Mouse (Mus musculus) lung, postnatal 0 days (tissue): Measurements from ENCODE around the gene Zmat3. TPM values are rescaled to one million over a fixed set of nuclear protein-coding genes. Genes with fewer than 3 reads are reported as not detected.

Experiments used
- ATAC-seq: fragments of 200-750 bp; cut with Nextera tagmentation; 2 replicates; pipeline ENCODE4 v1.8.0; 2017; ENCODE audit warnings: moderate library complexity
- DNase-seq: peaks from one replicate; pipeline ENCODE4 v3.0.0-alpha.2; 2016; ENCODE audit warnings: low spot score
- H3K27ac ChIP-seq: fragments of 300-500 bp; sonication (generic); 2 replicates; pipeline ENCODE4 v1.5.1; 2014; ENCODE audit warnings: antibody characterized with exemption, mild to moderate bottlenecking, low read length, mixed read lengths
- H3K27me3 ChIP-seq: fragments of 300-500 bp; sonication (generic); replicated peaks from 2 replicates; pipeline ENCODE4 v1.6.1; 2014; ENCODE audit warnings: low read length, mixed read lengths; ENCODE audit not compliant: insufficient read depth
- H3K36me3 ChIP-seq: fragments of 300-500 bp; sonication (generic); 2 replicates; pipeline ENCODE4 v1.6.1; 2014; ENCODE audit warnings: low read length, mixed read lengths; ENCODE audit not compliant: insufficient read depth
- H3K4me1 ChIP-seq: fragments of 300-500 bp; sonication (generic); 2 replicates; pipeline ENCODE4 v1.6.1; 2014; ENCODE audit warnings: antibody characterized with exemption, low read depth, low read length, mixed read lengths; ENCODE audit not compliant: insufficient read depth
- H3K4me2 ChIP-seq: fragments of 300-500 bp; sonication (generic); replicated peaks from 2 replicates; pipeline ENCODE4 v1.6.1; 2014; ENCODE audit warnings: low read depth, mild to moderate bottlenecking, low read length, moderate library complexity, mixed read lengths
- H3K4me3 ChIP-seq: fragments of 300-500 bp; sonication (generic); 2 replicates; pipeline ENCODE4 v1.5.1; 2014; ENCODE audit warnings: low read depth, low read length
- H3K9ac ChIP-seq: fragments of 300-500 bp; sonication (generic); replicated peaks from 2 replicates; pipeline ENCODE4 v1.6.1; 2014; ENCODE audit warnings: low read depth, mild to moderate bottlenecking
- H3K9me3 ChIP-seq: fragments of 300-500 bp; sonication (generic); 2 replicates; pipeline ENCODE4 v1.6.1; 2016; ENCODE audit warnings: low read length, mixed read lengths
- CTCF ChIP-seq: IDR thresholded peaks from 2 replicates; pipeline ENCODE4 v1.5.1; 2016; ENCODE audit warnings: antibody characterized with exemption, mild to moderate bottlenecking
- EP300 ChIP-seq: IDR thresholded peaks from 2 replicates; pipeline ENCODE4 v1.6.1; 2016; ENCODE audit warnings: antibody characterized with exemption, mild to moderate bottlenecking, control low read depth
- WGBS: fragments of 180-500 bp; shearing (Covaris S2); extraction: QIAGEN DNeasy Blood & Tissue Kit; methylation state at CpG from one replicate; pipeline ENCODE4 v1.1.7; 2014; 5-methylcytosine and 5-hydroxymethylcytosine counted together
- polyA plus RNA-seq: library from polyadenylated mRNA; unstranded; fragments of >200 nt; fragmentation: Nextera tagmentation; extraction: Ambion mirVana; gene quantifications from 2 replicates; pipeline ENCODE4 v1.2.1, GENCODE M21; 2015

Zmat3 gene
- polyA plus RNA-seq, 1 experiment from 2014 or later = 1.9 TPM

GRCm38 (mm10) chr3:32317165-32317900 is 48.5 kb downstream of the Zmat3 start:
- no peaks in the 10 kb centered on the region for H3K9me3 ChIP-seq
- peak; percentile 81 for TF ChIP-seq CTCF
- no peak for TF ChIP-seq EP300
- 20% methylated on average over 12 of the region's 12 CpGs for WGBS
- DNase-seq = peak; percentile 53
- no peaks in the 10 kb centered on the region for H3K27me3 ChIP-seq
- ATAC-seq = no peak
- H3K27ac ChIP-seq = no peak overlapping the region
- H3K4me2 ChIP-seq = no peak overlapping the region
- no peak overlapping the region for H3K4me3 ChIP-seq
- no peaks in the 10 kb centered on the region for H3K36me3 ChIP-seq
- H3K4me1 ChIP-seq = no peaks in the 10 kb centered on the region
- no peak overlapping the region for H3K9ac ChIP-seq

- no peak for ATAC-seq
- no peak for DNase-seq
- H3K27me3 ChIP-seq = no peaks in the 10 kb centered on the region
- no peaks in the 10 kb centered on the region for H3K9me3 ChIP-seq
- H3K4me2 ChIP-seq = no peak overlapping the region
- H3K36me3 ChIP-seq = no peaks in the 10 kb centered on the region
- no peaks in the 10 kb centered on the region for H3K4me1 ChIP-seq
- 91% methylated on average over 4 of the region's 4 CpGs for WGBS
- no peak overlapping the region for H3K4me3 ChIP-seq
- no peak for TF ChIP-seq EP300
- TF ChIP-seq CTCF = no peak
- H3K9ac ChIP-seq = no peak overlapping the region
- H3K27ac ChIP-seq = no peak overlapping the region
Measured at GRCm38 (mm10) chr3:32314746-32315145, 51.1 kb downstream of the Zmat3 start.

GRCm38 (mm10) chr3:32304171-32304570 is 61.6 kb downstream of the Zmat3 start:
- no peak for ATAC-seq
- WGBS = 41% methylated on average over 1 of the region's 1 CpGs
- no peak overlapping the region for H3K9ac ChIP-seq

GRCm38 (mm10) chr3:32292001-32292400 is 73.8 kb downstream of the Zmat3 start:
- DNase-seq (no peak), ATAC-seq (no peak)
- no peak for TF ChIP-seq EP300
- TF ChIP-seq CTCF = no peak
- no peaks in the 10 kb centered on the region for H3K27me3 ChIP-seq
- H3K9me3 ChIP-seq = no peaks in the 10 kb centered on the region
- WGBS = 29% methylated on average over 4 of the region's 4 CpGs
- no peak overlapping the region for H3K4me3 ChIP-seq
- no peaks in the 10 kb centered on the region for H3K36me3 ChIP-seq
- H3K27ac ChIP-seq = no peak overlapping the region
- no peaks in the 10 kb centered on the region for H3K4me1 ChIP-seq
- H3K9ac ChIP-seq = no peak overlapping the region
- H3K4me2 ChIP-seq = no peak overlapping the region

More at GRCm38 (mm10) chr3:32304171-32304570, 61.6 kb downstream of the Zmat3 start:
- Histone ChIP-seq H3K4me1 (no peaks in the 10 kb centered on the region), H3K4me3 (no peak overlapping the region), H3K27me3 (no peaks in the 10 kb centered on the region), H3K9me3 (no peaks in the 10 kb centered on the region), H3K4me2 (no peak overlapping the region), H3K36me3 (no peaks in the 10 kb centered on the region), H3K27ac (no peak overlapping the region)
- 0 out of 2 replicates have a peak, but pooled peaks have one; percentile 28 for TF ChIP-seq EP300
- TF ChIP-seq CTCF = no peak
- DNase-seq = no peak

Other genes with a start within 250 kb of the Zmat3 start
- gene Pik3ca, start 31.7 kb upstream of the Zmat3 start, polyA plus RNA-seq = 13.4 and 16.0 TPM in 2 replicates
- gene Kcnmb3, start 126.2 kb upstream of the Zmat3 start, polyA plus RNA-seq = 0.07 and 0.16 TPM in 2 replicates
- gene Zfp639, start 144.2 kb upstream of the Zmat3 start, polyA plus RNA-seq = 28.9 and 33.9 TPM in 2 replicates
- 19.5 and 22.1 TPM in 2 replicates for gene Mfn1, start 163.5 kb upstream of the Zmat3 start, polyA plus RNA-seq